Mouse (Mus musculus) olfactory bulb, adult 2 months (tissue): ENCODE measurements at regions not wholly inside any gene's neighbourhood (a gene's known extent, or its start where the extent isn't known, plus 50 kb on each side); places are given as distances from the start of the nearest gene placed in this dataset.

Experiments used
- H3K27ac ChIP-seq: fragments of 200-500 bp; 2 replicates; pipeline ENCODE4 v1.5.1; 2012; ENCODE audit warnings: low read depth, low read length; ENCODE audit not compliant: insufficient read depth
- H3K4me1 ChIP-seq: fragments of 200-500 bp; 2 replicates; pipeline ENCODE4 v1.6.1; 2012; ENCODE audit warnings: low read length; ENCODE audit not compliant: control insufficient read depth, insufficient read depth
- H3K4me3 ChIP-seq: fragments of 200-500 bp; 2 replicates; pipeline ENCODE4 v1.5.1; 2012; ENCODE audit warnings: mild to moderate bottlenecking, low read depth, low read length, moderate library complexity; ENCODE audit not compliant: insufficient read depth
- CTCF ChIP-seq: fragments of 200-500 bp; IDR thresholded peaks from 2 replicates; pipeline ENCODE4 v1.5.1; 2012; ENCODE audit warnings: low read depth, mild to moderate bottlenecking, low read length, moderate library complexity; ENCODE audit not compliant: insufficient read depth
- POLR2A ChIP-seq: fragments of 200-500 bp; IDR thresholded peaks from 2 replicates; pipeline ENCODE4 v1.6.1; 2012; ENCODE audit warnings: mild to moderate bottlenecking, low read depth, low read length, moderate library complexity; ENCODE audit not compliant: insufficient read depth
- WGBS: fragments of 180-500 bp; shearing (Covaris S2); methylation state at CpG from one replicate; pipeline ENCODE4 v1.1.7; 2018; 5-methylcytosine and 5-hydroxymethylcytosine counted together

- Histone ChIP-seq H3K4me3 (no peak overlapping the region), H3K4me1 (peaks cover 4% of the 10 kb centered on the region), H3K27ac (no peak overlapping the region)
- TF ChIP-seq POLR2A (no peak), CTCF (no peak)
- 90% methylated on average over 8 of the region's 8 CpGs for WGBS
Observed at GRCm38 (mm10) chr8:103851286-103851685, 250.1 kb upstream of the Cdh5 start.

- no peaks in the 10 kb centered on the region for H3K4me1 ChIP-seq
- no peak overlapping the region for H3K4me3 ChIP-seq
- TF ChIP-seq POLR2A (no peak), CTCF (no peak)
- 77% methylated on average over 4 of the region's 4 CpGs for WGBS
- H3K27ac ChIP-seq, result no peak overlapping the region
Observed at GRCm38 (mm10) chr8:103853048-103853447, 248.4 kb upstream of the Cdh5 start.

DNA sequence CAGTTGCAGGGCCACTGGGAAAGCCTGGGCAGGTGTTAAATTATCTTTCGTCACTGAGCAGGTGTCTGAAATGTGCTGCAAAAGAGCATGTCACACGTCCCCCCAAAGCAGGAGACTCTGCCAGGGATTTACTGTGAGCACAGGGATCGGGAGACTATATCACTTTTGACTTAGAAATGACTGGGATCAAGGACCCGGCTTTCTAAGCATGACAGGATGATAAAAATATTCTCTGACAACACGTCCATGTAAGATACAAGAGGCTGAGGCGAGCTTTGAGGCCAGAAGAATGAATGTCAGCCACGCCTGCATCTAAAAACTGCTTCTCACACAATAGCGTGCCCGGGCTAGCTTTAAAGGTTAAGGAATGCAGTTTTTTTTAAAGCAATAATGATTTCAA, 246.1 kb upstream of the Cdh5 start:
- TF ChIP-seq CTCF, result no peak
- TF ChIP-seq POLR2A, result no peak
- Histone ChIP-seq H3K27ac (no peak overlapping the region), H3K4me1 (no peaks in the 10 kb centered on the region), H3K4me3 (no peak overlapping the region)
- WGBS, result 87% methylated on average over 9 of the region's 9 CpGs

- TF ChIP-seq POLR2A (no peak), CTCF (no peak)
- Histone ChIP-seq H3K27ac (no peak overlapping the region), H3K4me1 (no peaks in the 10 kb centered on the region), H3K4me3 (no peak overlapping the region)
- WGBS, result 97% methylated on average over 1 of the region's 1 CpGs
Observed at GRCm38 (mm10) chr8:103859130-103859529, 242.3 kb upstream of the Cdh5 start.

GRCm38 (mm10) chr8:103873598-103874502, 227.6 kb upstream of the Cdh5 start:
- Histone ChIP-seq H3K27ac (no peak overlapping the region), H3K4me3 (no peak overlapping the region), H3K4me1 (peaks cover 17% of the 10 kb centered on the region)
- 35% methylated on average over 7 of the region's 7 CpGs for WGBS
- TF ChIP-seq POLR2A, result no peak
- TF ChIP-seq CTCF, result no peak

- WGBS, result 33% methylated on average over 8 of the region's 8 CpGs
Observed at GRCm38 (mm10) chr8:103874506-103874905, 226.9 kb upstream of the Cdh5 start.

DNA sequence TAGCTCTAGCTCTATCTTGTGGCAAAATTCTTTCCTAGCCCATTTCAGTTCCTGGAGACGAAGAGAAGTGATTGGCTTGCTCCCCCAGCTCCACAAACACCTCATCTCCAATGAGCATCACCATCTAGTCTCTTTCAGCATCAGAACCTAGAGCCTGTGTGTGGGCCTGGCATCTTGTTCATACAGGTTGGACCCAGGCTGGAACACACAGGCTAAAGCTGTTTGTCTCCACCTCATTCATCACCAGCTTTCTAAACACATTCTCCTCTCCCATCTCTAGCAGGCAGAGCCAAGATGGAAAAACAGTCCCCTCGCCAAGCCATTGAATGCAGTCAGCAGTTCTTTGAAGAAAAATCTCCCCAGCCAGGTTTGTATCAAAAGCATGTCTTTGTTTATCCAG, 221.9 kb upstream of the Cdh5 start:
- TF ChIP-seq POLR2A (no peak), CTCF (no peak)
- Histone ChIP-seq H3K4me3 (no peak overlapping the region), H3K4me1 (peaks cover 9% of the 10 kb centered on the region), H3K27ac (no peak overlapping the region)
- 94% methylated on average over 2 of the region's 2 CpGs for WGBS

More at GRCm38 (mm10) chr8:103874506-103874905, 226.9 kb upstream of the Cdh5 start:
- Histone ChIP-seq H3K4me1 (peaks cover 17% of the 10 kb centered on the region), H3K4me3 (no peak overlapping the region), H3K27ac (no peak overlapping the region)
- TF ChIP-seq CTCF, result no peak
- TF ChIP-seq POLR2A, result no peak

GRCm38 (mm10) chr8:103880431-103881145, 220.8 kb upstream of the Cdh5 start:
- no peak overlapping the region for H3K4me3 ChIP-seq
- no peak overlapping the region for H3K27ac ChIP-seq
- TF ChIP-seq CTCF (no peak), POLR2A (no peak)
- peaks cover 8% of the 10 kb centered on the region; the same call in 1 of the 2 replicates for H3K4me1 ChIP-seq
- 69% methylated on average over 14 of the region's 14 CpGs for WGBS

GRCm38 (mm10) chr8:103881146-103881486, 220.3 kb upstream of the Cdh5 start:
- Histone ChIP-seq H3K4me3 (no peak overlapping the region), H3K27ac (no peak overlapping the region), H3K4me1 (peaks cover 8% of the 10 kb centered on the region; the same call in 1 of the 2 replicates)
- 49% methylated on average over 3 of the region's 3 CpGs for WGBS
- TF ChIP-seq POLR2A (no peak), CTCF (no peak)
